Mouse (Mus musculus) liver, postnatal 0 days (tissue): Measurements from ENCODE around the gene Dnaja3.

Source experiments
- CTCF ChIP-seq: sonication (generic); IDR thresholded peaks from 2 replicates; pipeline ENCODE4 v1.5.1; 2016; ENCODE audit warnings: antibody characterized with exemption, low read depth
- EP300 ChIP-seq: IDR thresholded peaks from 2 replicates; pipeline ENCODE4 v1.6.1; 2016; ENCODE audit warnings: antibody characterized with exemption, low read depth, mild to moderate bottlenecking

- TF ChIP-seq CTCF: no peak
- no peak for TF ChIP-seq EP300
These were observed 647 bp downstream of the Dnaja3 start for GRCm38 (mm10) chr16:4640267-4641005.
